Mouse (Mus musculus): ENCODE measurements around the gene Ssna1. TPM values are rescaled to one million over a fixed set of nuclear protein-coding genes. Genes with fewer than 3 reads are reported as not detected.

The Ssna1 gene
- polyA plus RNA-seq, 1 experiment from 2014 or later = 259 TPM

DNA sequence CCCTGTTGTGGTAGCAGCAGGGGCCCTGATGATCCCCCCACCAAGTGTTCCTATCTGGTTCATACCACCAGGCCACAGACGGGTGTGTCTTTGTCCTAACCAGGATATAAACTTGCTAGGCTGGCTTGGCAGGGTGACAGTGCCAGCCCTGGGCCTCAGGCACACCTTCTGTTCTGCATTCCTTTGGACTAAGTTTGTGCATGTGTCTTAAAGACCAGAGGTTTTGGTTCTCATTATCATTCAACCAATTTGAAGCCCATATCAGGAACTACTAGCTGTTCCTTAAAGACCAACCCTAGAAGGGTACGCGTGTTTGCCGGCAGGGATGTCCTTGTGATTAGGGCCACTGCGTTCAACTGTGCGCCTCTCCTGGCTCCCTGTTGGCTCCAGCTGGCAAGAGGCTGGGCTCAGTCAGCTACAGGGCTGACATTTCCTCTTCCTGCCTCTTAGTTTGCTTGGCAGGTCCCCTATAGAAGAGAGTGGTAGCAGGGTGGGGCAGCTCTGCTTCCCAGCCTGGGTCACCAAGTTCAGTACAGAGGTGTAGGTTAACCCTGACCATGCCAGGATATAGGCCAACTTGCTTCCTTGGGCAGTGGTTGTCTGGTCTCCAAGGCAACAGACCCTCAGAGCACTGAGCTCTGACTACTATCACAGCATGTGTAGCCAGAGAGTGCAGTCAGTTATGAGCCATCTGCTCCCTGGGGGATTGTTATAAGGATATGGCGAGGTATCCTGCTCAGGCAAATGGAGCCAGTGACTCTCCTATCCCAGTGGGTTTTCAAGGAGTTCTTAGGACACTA lies 14.8 kb upstream of the Ssna1 start:
- Histone ChIP-seq H3K4me1 (replicated peaks) (peaks cover 22% of the 10 kb centered on the region), H3K36me3 (peaks cover 44% of the 10 kb centered on the region), H3K4me3 (no peak overlapping the region), H3K27me3 (ENCODE audit: insufficient read depth, poor library complexity, severe bottlenecking) (peaks cover 51% of the 10 kb centered on the region), H3K9me3 (no peaks in the 10 kb centered on the region), H3K27ac (no peak overlapping the region)
- no peak for DNase-seq (ENCODE audit: low spot score)
- WGBS = 62% methylated on average over 7 of the region's 7 CpGs

DNA sequence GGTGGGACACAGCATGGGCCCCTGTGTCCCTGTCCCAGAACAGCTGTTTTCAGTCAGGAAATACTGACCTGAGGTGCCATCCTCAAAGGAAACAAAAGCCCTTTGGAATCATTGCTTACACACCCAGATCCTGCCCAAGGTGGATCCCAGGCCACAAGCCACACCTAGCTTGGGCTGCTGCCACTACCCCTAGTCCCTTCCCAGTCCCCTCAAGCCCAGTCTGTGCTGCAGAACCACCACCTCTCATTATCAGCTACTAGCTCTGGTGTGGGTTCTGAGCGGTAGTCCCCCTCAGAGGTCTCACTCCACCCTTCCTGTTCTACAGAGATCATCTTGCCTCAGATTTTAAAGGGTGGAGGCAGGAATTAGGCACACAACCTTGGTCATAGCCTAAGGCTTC lies 14.1 kb upstream of the Ssna1 start:
- Histone ChIP-seq H3K9me3 (no peaks in the 10 kb centered on the region), H3K4me3 (no peak overlapping the region), H3K36me3 (peaks cover 51% of the 10 kb centered on the region), H3K4me1 (replicated peaks) (peaks cover 15% of the 10 kb centered on the region), H3K27me3 (ENCODE audit: insufficient read depth, poor library complexity, severe bottlenecking) (peaks cover 44% of the 10 kb centered on the region), H3K27ac (no peak overlapping the region)
- WGBS = 88% methylated on average over 1 of the region's 1 CpGs
- no peak for DNase-seq (ENCODE audit: low spot score)

GRCm38 (mm10) chr2:25285551-25285950 lies 13.3 kb upstream of the Ssna1 start:
- H3K27me3 ChIP-seq (ENCODE audit: insufficient read depth, poor library complexity, severe bottlenecking) = peaks cover 36% of the 10 kb centered on the region
- H3K9me3 ChIP-seq = no peaks in the 10 kb centered on the region
- no peak overlapping the region for H3K27ac ChIP-seq
- peaks cover 59% of the 10 kb centered on the region for H3K36me3 ChIP-seq
- WGBS = 92% methylated on average over 2 of the region's 2 CpGs
- H3K4me3 ChIP-seq = no peak overlapping the region
- peaks cover 9% of the 10 kb centered on the region for H3K4me1 ChIP-seq (replicated peaks)
- DNase-seq (ENCODE audit: low spot score) = no peak

- peaks cover 2% of the 10 kb centered on the region; the same call in 1 of the 2 replicates for H3K4me1 ChIP-seq (replicated peaks)
- no peak overlapping the region for H3K4me3 ChIP-seq
- H3K27me3 ChIP-seq (ENCODE audit: insufficient read depth, poor library complexity, severe bottlenecking) = no peaks in the 10 kb centered on the region
- peak; percentile 81 for DNase-seq (ENCODE audit: low spot score)
- H3K9me3 ChIP-seq = no peaks in the 10 kb centered on the region
- WGBS = 63% methylated on average over 13 of the region's 13 CpGs
- peaks cover 100% of the 10 kb centered on the region for H3K36me3 ChIP-seq
- no peak overlapping the region for H3K27ac ChIP-seq
Observed at GRCm38 (mm10) chr2:25278928-25279882, 7.0 kb upstream of the Ssna1 start.

DNA sequence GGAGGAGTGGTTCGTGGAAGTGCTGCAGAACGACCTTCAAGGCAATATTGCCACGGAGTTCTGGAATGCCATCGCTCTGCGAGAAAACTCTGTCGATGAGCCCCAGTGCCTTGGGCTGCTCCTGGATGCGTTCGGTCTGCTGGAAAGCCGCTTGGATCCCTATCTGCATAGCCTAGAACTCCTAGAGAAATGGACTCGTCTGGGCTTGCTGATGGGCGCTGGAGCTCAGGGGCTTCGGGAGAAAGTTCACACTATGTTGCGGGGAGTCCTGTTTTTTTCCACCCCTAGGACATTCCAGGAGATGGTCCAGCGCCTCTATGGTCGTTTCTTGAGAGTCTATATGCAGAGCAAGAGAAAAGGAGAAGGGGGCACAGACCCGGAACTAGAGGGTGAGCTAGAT lies 772 bp upstream of the Ssna1 start:
- Histone ChIP-seq H3K9me3 (no peaks in the 10 kb centered on the region), H3K27me3 (ENCODE audit: insufficient read depth, poor library complexity, severe bottlenecking) (no peaks in the 10 kb centered on the region), H3K4me1 (replicated peaks) (peaks cover 34% of the 10 kb centered on the region), H3K27ac (peak overlapping the region; percentile 91), H3K4me3 (peak overlapping the region; percentile 91), H3K36me3 (peaks cover 81% of the 10 kb centered on the region)
- WGBS = 40% methylated on average over 16 of the region's 16 CpGs
- DNase-seq (ENCODE audit: low spot score) = no peak

DNA sequence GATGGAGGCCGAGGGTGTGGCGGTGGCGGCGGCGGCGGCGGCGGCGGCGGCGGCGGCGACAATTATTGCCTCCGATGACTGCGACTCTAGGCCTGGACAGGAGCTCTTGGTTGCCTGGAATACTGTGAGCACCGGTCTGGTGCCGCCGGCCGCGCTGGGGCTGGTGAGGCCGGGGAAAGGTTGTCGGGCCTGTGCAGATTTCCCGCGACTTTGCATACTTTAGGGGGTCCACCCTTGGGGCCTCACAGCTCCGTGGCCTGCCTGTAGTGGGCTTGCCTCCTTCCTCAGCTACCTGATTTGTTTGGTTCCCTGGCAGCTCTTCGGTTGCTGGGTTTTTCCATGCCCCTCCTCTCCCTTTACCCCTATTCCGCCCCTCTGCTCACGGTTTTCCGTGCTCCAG lies 277 bp upstream of the Ssna1 start:
- H3K9me3 ChIP-seq = no peaks in the 10 kb centered on the region
- peaks cover 80% of the 10 kb centered on the region for H3K36me3 ChIP-seq
- DNase-seq (ENCODE audit: low spot score) = no peak
- peaks cover 36% of the 10 kb centered on the region for H3K4me1 ChIP-seq (replicated peaks)
- under 1% methylated on average over 29 of the region's 29 CpGs for WGBS
- H3K27me3 ChIP-seq (ENCODE audit: insufficient read depth, poor library complexity, severe bottlenecking) = no peaks in the 10 kb centered on the region
- H3K27ac ChIP-seq = peak overlapping the region; percentile 91
- peak overlapping the region; percentile 91 for H3K4me3 ChIP-seq

DNA sequence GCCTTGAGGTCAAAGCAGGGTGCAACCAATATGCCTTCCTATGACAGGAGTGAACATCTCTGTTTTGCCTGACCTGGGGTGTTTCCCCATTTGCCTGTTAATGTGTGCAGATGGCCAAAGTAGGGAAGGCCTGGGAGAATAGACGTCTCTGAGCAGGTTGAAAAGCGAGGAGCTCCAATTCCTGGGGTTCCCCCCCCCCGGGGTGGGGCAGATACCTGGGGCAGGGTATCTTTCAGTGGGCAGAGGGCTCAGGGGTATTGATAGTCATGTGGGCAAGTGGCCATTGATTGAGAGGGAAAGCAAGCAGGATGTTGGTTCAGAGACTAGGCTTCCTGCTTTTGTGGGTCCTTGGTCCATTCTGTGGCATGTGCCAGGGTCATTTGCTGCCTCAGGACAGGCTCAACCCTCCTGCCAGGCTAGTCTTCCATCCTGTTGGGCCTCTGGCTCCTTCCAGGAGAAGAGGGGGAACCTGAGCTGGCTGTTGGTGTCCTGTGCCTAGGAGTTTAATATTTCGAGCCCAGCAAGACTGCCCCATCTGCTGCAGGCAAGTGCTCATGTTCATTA lies 4.4 kb downstream of the Ssna1 start:
- no peak for DNase-seq (ENCODE audit: low spot score)
- peaks cover 26% of the 10 kb centered on the region for H3K27me3 ChIP-seq (ENCODE audit: insufficient read depth, poor library complexity, severe bottlenecking)
- peaks cover 37% of the 10 kb centered on the region for H3K36me3 ChIP-seq
- no peaks in the 10 kb centered on the region for H3K9me3 ChIP-seq
- H3K4me3 ChIP-seq = no peak overlapping the region
- H3K27ac ChIP-seq = no peak overlapping the region
- H3K4me1 ChIP-seq (replicated peaks) = peaks cover 65% of the 10 kb centered on the region
- 80% methylated on average over 4 of the region's 4 CpGs for WGBS

DNA sequence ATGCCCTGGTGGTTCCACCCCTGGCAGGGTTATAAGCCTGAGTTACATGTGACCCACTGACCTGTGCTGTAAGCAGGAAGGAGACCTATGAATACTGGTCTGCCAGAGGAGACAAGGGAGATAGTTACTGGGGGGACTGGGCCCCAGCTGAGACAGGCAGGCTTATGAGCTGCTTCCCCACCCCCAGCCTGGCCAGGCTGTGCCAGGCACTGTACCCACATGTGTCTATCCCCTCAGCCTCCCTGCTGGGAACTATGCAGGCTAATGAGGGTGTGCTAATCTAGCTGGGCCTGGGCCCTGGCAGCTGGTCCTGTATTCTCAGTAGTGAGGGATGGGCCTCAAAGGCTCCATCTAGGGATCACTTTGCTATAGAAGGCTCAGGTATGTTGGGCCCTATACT lies 5.0 kb downstream of the Ssna1 start:
- peaks cover 37% of the 10 kb centered on the region for H3K36me3 ChIP-seq
- no peak overlapping the region for H3K27ac ChIP-seq
- H3K4me1 ChIP-seq (replicated peaks) = peaks cover 68% of the 10 kb centered on the region
- DNase-seq (ENCODE audit: low spot score) = no peak
- H3K27me3 ChIP-seq (ENCODE audit: insufficient read depth, poor library complexity, severe bottlenecking) = peaks cover 26% of the 10 kb centered on the region
- no peaks in the 10 kb centered on the region for H3K9me3 ChIP-seq
- no peak overlapping the region for H3K4me3 ChIP-seq

DNA sequence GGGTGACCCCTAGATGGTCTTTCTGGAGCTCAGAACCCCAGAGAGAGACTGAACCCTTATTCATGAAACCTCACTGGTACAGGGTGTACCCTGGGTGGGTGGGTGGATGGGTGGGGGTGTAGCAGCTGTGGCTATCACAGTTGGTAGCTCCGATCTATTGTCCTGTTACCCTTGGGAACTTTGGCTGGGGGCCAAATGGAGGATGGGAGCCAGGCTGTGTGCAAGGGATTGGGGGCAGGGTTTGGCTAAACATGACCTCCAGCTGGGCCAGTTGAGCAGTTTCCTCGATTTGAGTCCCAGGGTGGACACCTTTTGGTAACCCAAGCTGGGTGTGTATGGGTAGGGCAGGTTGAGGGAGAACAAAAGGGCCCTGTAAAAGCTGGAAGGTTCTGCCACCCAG lies 5.5 kb downstream of the Ssna1 start:
- H3K4me3 ChIP-seq = no peak overlapping the region
- H3K4me1 ChIP-seq (replicated peaks) = peaks cover 71% of the 10 kb centered on the region
- no peak for DNase-seq (ENCODE audit: low spot score)
- H3K27me3 ChIP-seq (ENCODE audit: insufficient read depth, poor library complexity, severe bottlenecking) = peaks cover 26% of the 10 kb centered on the region
- peaks cover 37% of the 10 kb centered on the region for H3K36me3 ChIP-seq
- H3K27ac ChIP-seq = no peak overlapping the region
- H3K9me3 ChIP-seq = no peaks in the 10 kb centered on the region
- 70% methylated on average over 2 of the region's 2 CpGs for WGBS

- Histone ChIP-seq H3K9me3 (no peaks in the 10 kb centered on the region), H3K36me3 (peaks cover 34% of the 10 kb centered on the region), H3K27ac (no peak overlapping the region), H3K4me3 (peak overlapping the region; percentile 18), H3K27me3 (ENCODE audit: insufficient read depth, poor library complexity, severe bottlenecking) (peaks cover 26% of the 10 kb centered on the region), H3K4me1 (replicated peaks) (peaks cover 67% of the 10 kb centered on the region)
- WGBS = 76% methylated on average over 6 of the region's 6 CpGs
- no peak for DNase-seq (ENCODE audit: low spot score)
Observed at GRCm38 (mm10) chr2:25265897-25266656, 6.2 kb downstream of the Ssna1 start.

DNA sequence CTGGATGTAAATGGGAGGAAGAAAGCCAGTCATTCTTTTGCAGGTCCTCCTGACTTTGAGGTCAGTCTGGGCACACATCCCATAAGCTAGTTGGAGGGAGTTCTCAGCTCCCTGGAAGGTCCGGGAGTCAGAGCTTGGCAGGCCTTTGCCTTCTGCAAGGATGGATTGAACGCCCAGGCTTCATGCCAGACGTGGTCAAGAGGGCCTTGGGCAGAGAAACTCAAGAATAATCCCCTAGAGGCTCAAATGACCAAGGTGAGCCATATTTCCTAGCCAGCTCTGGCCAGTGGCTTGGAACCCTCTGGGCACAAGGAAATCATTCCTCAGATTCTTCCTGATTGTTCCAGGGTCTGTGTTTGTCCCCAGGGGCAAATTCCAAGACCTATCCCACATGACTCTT lies 7.4 kb downstream of the Ssna1 start:
- no peak overlapping the region for H3K27ac ChIP-seq
- peaks cover 26% of the 10 kb centered on the region for H3K27me3 ChIP-seq (ENCODE audit: insufficient read depth, poor library complexity, severe bottlenecking)
- H3K36me3 ChIP-seq = peaks cover 22% of the 10 kb centered on the region
- no peak for DNase-seq (ENCODE audit: low spot score)
- H3K9me3 ChIP-seq = no peaks in the 10 kb centered on the region
- H3K4me1 ChIP-seq (replicated peaks) = peaks cover 60% of the 10 kb centered on the region
- peak overlapping the region; percentile 73; the same call in 1 of the 2 replicates for H3K4me3 ChIP-seq
- 78% methylated on average over 3 of the region's 3 CpGs for WGBS

DNA sequence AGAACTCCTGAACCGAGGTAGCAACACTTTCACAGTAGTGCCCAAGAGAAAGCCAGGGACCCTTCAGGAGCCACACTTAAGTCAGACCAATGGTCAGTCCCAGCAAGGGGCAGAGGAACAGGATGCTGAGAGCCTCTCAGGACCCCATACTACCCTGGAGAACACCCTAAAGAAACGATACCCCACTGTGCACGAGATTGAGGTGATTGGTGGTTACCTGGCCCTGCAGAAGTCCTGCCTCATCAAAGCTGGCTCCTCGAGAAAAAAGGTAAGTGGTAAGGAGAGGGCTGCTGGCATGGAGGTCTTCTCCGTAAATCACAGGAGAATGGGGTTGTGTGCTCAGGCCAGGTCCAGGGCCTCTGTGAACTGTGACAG lies 8.0 kb downstream of the Ssna1 start:
- peaks cover 16% of the 10 kb centered on the region for H3K36me3 ChIP-seq
- H3K27ac ChIP-seq = no peak overlapping the region
- 79% methylated on average over 5 of the region's 5 CpGs for WGBS
- peaks cover 26% of the 10 kb centered on the region for H3K27me3 ChIP-seq (ENCODE audit: insufficient read depth, poor library complexity, severe bottlenecking)
- DNase-seq (ENCODE audit: low spot score) = no peak
- H3K4me3 ChIP-seq = peak overlapping the region; percentile 73; the same call in 1 of the 2 replicates
- H3K9me3 ChIP-seq = no peaks in the 10 kb centered on the region
- peaks cover 60% of the 10 kb centered on the region for H3K4me1 ChIP-seq (replicated peaks)

All from hindbrain, embryonic 10.5 days (tissue).